Mouse (Mus musculus) liver, adult 2 months (tissue): ENCODE data around the gene Tbx20.

ENCODE experiments used
- CTCF ChIP-seq: fragments of 200-500 bp; IDR thresholded peaks from 2 replicates; pipeline ENCODE4 v1.5.1; 2011; ENCODE audit warnings: low read depth, low read length, control low read depth
- POLR2A ChIP-seq: fragments of 200-500 bp; IDR thresholded peaks from 2 replicates; pipeline ENCODE4 v1.6.1; 2011; ENCODE audit warnings: low read length, control low read depth; ENCODE audit not compliant: insufficient read depth; ENCODE audit errors: extremely low read depth

DNA sequence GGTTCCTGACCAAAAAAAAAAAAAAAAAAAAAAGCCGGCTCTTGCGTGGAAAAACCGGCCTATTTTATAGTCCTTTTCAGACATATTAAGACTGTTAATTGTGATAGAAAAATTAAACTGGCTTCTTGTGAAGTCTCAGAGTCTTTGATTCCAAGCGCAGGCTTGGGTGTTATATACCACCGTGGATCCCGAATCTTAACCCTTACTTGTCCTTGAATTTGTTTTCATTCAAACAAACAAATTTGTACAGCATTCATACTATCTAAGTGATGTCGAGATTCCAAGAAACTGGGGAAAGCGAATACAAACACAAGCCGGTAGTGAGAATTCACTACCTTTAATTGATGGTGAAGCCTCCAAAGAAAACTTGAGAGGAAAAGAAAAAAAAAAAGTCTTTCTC is 932 bp downstream of the Tbx20 start:
- TF ChIP-seq CTCF, result no peak
- TF ChIP-seq POLR2A, result no peak
